20 mouse cellular contexts compared by ENCODE assay signal in the genomic region with DNA sequence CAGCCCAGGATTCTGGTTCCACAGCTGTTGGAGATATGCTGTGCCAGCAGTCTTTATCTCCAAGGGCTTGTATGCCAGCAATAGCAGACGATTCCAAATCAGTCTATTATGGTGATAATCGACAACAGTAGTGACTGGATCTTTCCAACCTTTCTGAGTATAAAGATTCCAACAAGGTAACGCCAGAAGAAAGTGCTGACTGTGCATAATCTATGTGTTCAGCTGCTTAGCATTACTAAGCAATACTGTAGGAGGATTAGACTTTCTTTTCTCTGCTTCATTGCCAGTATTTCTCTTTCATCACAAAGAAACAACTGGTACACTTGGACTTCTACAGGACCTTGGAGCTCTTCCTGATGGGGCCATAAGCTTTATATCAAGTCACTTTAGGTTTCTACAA. TPM values are rescaled to one million over a fixed set of nuclear protein-coding genes. Genes with fewer than 3 reads are reported as not detected.
DNase-seq lines count a peak whose midpoint lies in the region; TF ChIP-seq lines count a peak whose summit lies in the region.
"Had no signal": no experiment of that assay in that cellular context is flagged by ENCODE, and none has a peak within 500 bp of the region (broad histone marks: within the 10 kb centered on the region; RNA-seq: fewer than 3 reads in every experiment).

No protein-coding gene starts in this region.

- H3K27ac ChIP-seq in CH12.LX (ENCODE audit: insufficient read depth, low read depth) (no peak overlapping the region), ES-E14 (ENCODE audit: insufficient read depth, low read depth, low read length, poor library complexity, severe bottlenecking) (no peak overlapping the region)

- intact Hi-C loops in left cerebral cortex, postnatal 14 days (cut with DNase I) = no loop called here

- peaks cover 21% of the 10 kb centered on the region for H3K27me3 ChIP-seq in CH12.LX (replicated peaks)
- H3K27me3 ChIP-seq: Patski had no signal

- no peak for TF ChIP-seq POLR2A in CH12.LX (IDR thresholded peaks at IDR 0.05; ENCODE audit: low read depth, low read length)

- no peaks in the 10 kb centered on the region for H3K4me1 ChIP-seq in CH12.LX (ENCODE audit: control insufficient read depth in 1 of 2, insufficient read depth in 2 of 2)
- H3K4me1 ChIP-seq in ES-E14 (ENCODE audit: control insufficient read depth in 2 of 2, insufficient read depth in 2 of 2, low read length in 2 of 2, poor library complexity in 1 of 2) = no peaks in the 10 kb centered on the region

- no peak for TF ChIP-seq CTCF in CH12.LX (conservative IDR thresholded peaks at IDR 0.05 in 1 of 2, IDR thresholded peaks at IDR 0.05 in 1 of 2; ENCODE audit: low read depth in 2 of 2, low read length in 2 of 2)

- no peak overlapping the region for H3K9ac ChIP-seq in CH12.LX (ENCODE audit: insufficient read depth, low read depth)
- no peak overlapping the region for H3K9ac ChIP-seq in ES-E14 (ENCODE audit: insufficient read depth, low read depth, low read length, poor library complexity, severe bottlenecking)

- in situ Hi-C loops in CH12.LX (cut with MboI; ENCODE audit: low pct_ligation_motif_present, low pct_unique_long_range_greater_than_20kb, low sequenced_read_pairs) = no loop called here
- in situ Hi-C loops in ES-E14 (cut with MboI; ENCODE audit: low sequenced_read_pairs in 2 of 2, unreplicated experiment in 2 of 2) = no loop called here

- no peaks in the 10 kb centered on the region for H3K79me2 ChIP-seq in CH12.LX (replicated peaks; ENCODE audit: control insufficient read depth, extremely low read depth, insufficient read depth, poor library complexity, severe bottlenecking)

- H3K4me2 ChIP-seq in CH12.LX (ENCODE audit: insufficient read depth, low read depth, poor library complexity, severe bottlenecking) = no peak overlapping the region

- H3K36me3 ChIP-seq in CH12.LX (replicated peaks in 1 of 2; ENCODE audit: control insufficient read depth in 1 of 2, insufficient read depth in 1 of 2, low read length in 1 of 2) = no peaks in the 10 kb centered on the region
- no peaks in the 10 kb centered on the region for H3K36me3 ChIP-seq in ES-E14 (ENCODE audit: control insufficient read depth, insufficient read depth, low read length, poor library complexity, severe bottlenecking)
- H3K36me3 ChIP-seq: G1E had no signal

- DNase-seq in CH12.LX (ENCODE audit: extremely low read depth) (no peak), ES-E14 (ENCODE audit: low read depth, low spot score) (no peak)
- DNase-seq in heart, postnatal 4 days = no peak
- DNase-seq in left cerebral cortex, postnatal 14 days (ENCODE audit: low spot score in 2 of 2) = no peak
- DNase-seq: adrenal gland, adult 2 months; adrenal gland, adult 8-10 months; adrenal gland, postnatal 10 days; adrenal gland, postnatal 14 days; adrenal gland, postnatal 25 days; adrenal gland, postnatal 36 days; B cell, adult 2 months; cerebellum, adult 11 months; cerebellum, adult 11-12 months; cerebellum, adult 18-20 months; cerebellum, adult 2 months; cerebellum, adult 8-10 months had no signal

- no peak for TF ChIP-seq RAD21 in CH12.LX (IDR thresholded peaks at IDR 0.05; ENCODE audit: low read depth, low read length)

- H3K4me3 ChIP-seq in CH12.LX (replicated peaks in 1 of 3; ENCODE audit: low read depth in 2 of 3, low read length in 2 of 3, poor library complexity in 1 of 3) = no peak overlapping the region
- H3K4me3 ChIP-seq in ES-E14 (ENCODE audit: insufficient read depth in 1 of 2, low read depth in 1 of 2, low read length in 2 of 2, poor library complexity in 1 of 2, severe bottlenecking in 1 of 2) = no peak overlapping the region

- H3K9me3 ChIP-seq in CH12.LX (replicated peaks; ENCODE audit: low read length) (peaks cover 16% of the 10 kb centered on the region), ES-E14 (ENCODE audit: control insufficient read depth, insufficient read depth, low read depth, low read length) (no peaks in the 10 kb centered on the region)

- no peak for TF ChIP-seq EP300 in CH12.LX (IDR thresholded peaks at IDR 0.05; ENCODE audit: low read length)

- dilution Hi-C loops in CH12.LX (cut with MboI; ENCODE audit: extremely low pct_ligation_motif_present, extremely low pct_unique_long_range_greater_than_20kb, low sequenced_read_pairs) = no loop called here

TF ChIP-seq in CH12.LX, 34 proteins besides CTCF, POLR2A, EP300 and RAD21:
- TF ChIP-seq MAFK (IDR thresholded peaks at IDR 0.05; ENCODE audit: insufficient replicate concordance, low read length) (peak; percentile 87), ZKSCAN1 (IDR thresholded peaks at IDR 0.05; ENCODE audit: borderline replicate concordance, low read depth, low read length) (no peak)

TF ChIP-seq in ES-E14, 5 proteins besides CTCF, POLR2A, EP300 and RAD21:
- TF ChIP-seq ZNF384 (IDR thresholded peaks at IDR 0.05; ENCODE audit: low read depth, low read length) = no peak
- TF ChIP-seq MAFK (IDR thresholded peaks at IDR 0.05; ENCODE audit: insufficient read depth, low read depth, low read length) = peak; percentile 97

RNA-seq across cellular contexts. Expression of a gene that starts 27.9 kb away (rescaled TPM):
- 4.5 and 6.6 TPM in 2 replicates for total RNA-seq in CH12.LX (2012; rRNA removed)
- 15.0 and 16.6 TPM in 2 replicates for total RNA-seq in CH12.LX (2014; rRNA removed)
- 6.0 and 6.3 TPM in 2 replicates for polyA plus RNA-seq in CH12.LX (2012; ENCODE audit: insufficient read length, low read depth)
- 14.2 and 18.2 TPM in 2 replicates for total RNA-seq in ES-E14 (2012; rRNA removed)
- total RNA-seq in heart, postnatal 4 days (2021) = under 1 TPM; 0.17 to 0.25 TPM
- total RNA-seq in left cerebral cortex, postnatal 14 days (2021) = under 1 TPM; 0.15 to 0.34 TPM
- polyA plus RNA-seq: adrenal gland, adult 2 months; cerebellum, adult 2 months had no signal

RNA-seq across cellular contexts. Expression of a gene that starts 57.4 kb away (rescaled TPM):
- total RNA-seq in CH12.LX (2012; rRNA removed) = 12.8 and 15.9 TPM in 2 replicates
- total RNA-seq in CH12.LX (2014; rRNA removed) = 30.7 and 31.7 TPM in 2 replicates
- polyA plus RNA-seq in CH12.LX (2012; ENCODE audit: insufficient read length, low read depth) = 42.0 and 48.8 TPM in 2 replicates
- total RNA-seq in ES-E14 (2012; rRNA removed) = not detected in 2 replicates
- not detected for total RNA-seq in heart, postnatal 4 days (2021)
- not detected for total RNA-seq in left cerebral cortex, postnatal 14 days (2021)
- total RNA-seq: adrenal gland, adult 2 months; adrenal gland, postnatal 14 days; adrenal gland, postnatal 25 days; adrenal gland, postnatal 36 days had no signal
- polyA plus RNA-seq: brain, embryonic 14.5 days; C2C12; cerebellum, adult 2 months; Patski had no signal

Comparison
In these comparisons a context has a peak if more than half of its experiments do, and no peak if none do; other contexts are left out.
1. RNA of a gene that starts 27.9 kb away (total RNA-seq): 14.2 to 18.2 TPM in ES-E14 and 4.5 to 16.6 TPM in CH12.LX; 0.15 to 0.34 TPM in left cerebral cortex, postnatal 14 days and 0.17 to 0.25 TPM in heart, postnatal 4 days; every median in the first group is over 4 times any median in the second.
2. RNA of a gene that starts 57.4 kb away (total RNA-seq): 12.8 to 31.7 TPM in CH12.LX; not detected in heart, postnatal 4 days, not detected in ES-E14 and not detected in left cerebral cortex, postnatal 14 days; every median in the first group is over 10 times any median in the second.